Mouse (Mus musculus): ENCODE measurements at regions not wholly inside any gene's neighbourhood (a gene's known extent, or its start where the extent isn't known, plus 50 kb on each side); places are given as distances from the start of the nearest gene placed in this dataset.

DNA sequence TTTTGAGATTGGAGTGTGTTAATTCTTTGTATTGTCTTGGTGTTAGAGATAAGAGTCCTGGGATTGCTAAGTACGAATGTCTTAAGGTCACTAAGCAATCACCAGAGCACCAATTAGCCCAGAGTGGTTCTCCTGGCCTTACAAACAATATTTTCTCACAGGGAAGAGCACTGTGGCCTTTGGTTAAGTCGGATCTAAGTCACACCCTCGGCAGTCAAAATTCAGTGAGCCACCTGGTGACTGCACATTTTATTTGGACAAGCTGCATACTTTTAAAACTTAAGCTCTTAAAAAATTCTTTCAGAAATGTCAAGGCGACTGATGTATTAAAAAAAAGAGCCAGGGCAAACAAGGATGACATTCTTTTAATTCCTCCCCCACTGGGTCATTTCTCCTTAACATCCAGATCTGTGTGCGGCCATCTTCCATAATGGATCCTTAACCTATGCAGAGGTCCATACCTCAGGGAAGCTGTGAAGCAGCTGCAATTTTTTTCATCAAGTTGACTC, 60.9 kb upstream of the Foxa2 start:
- no peak for DNase-seq (ENCODE audit: low spot score)

DNA sequence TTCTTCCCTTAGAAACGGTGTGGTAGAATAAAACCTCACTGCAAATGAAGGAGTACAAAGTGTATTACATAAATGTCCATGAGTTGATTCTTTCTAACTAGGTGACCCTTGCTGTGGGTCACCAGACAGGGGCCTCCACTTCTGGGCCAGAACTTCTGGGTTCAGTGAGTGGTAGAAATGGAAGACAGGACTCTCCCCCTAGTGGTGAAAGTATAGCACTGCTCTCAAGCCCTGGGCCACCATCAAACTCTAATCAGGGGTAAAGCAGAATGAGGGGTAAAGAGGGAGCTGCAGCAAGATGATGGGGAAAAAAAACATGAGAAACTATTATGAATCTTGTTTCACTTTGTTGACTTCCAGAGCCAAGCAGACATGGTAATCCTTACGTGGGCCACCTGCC, 63.4 kb upstream of the Foxa2 start:
- DNase-seq (ENCODE audit: low spot score): peak; percentile 26

DNA sequence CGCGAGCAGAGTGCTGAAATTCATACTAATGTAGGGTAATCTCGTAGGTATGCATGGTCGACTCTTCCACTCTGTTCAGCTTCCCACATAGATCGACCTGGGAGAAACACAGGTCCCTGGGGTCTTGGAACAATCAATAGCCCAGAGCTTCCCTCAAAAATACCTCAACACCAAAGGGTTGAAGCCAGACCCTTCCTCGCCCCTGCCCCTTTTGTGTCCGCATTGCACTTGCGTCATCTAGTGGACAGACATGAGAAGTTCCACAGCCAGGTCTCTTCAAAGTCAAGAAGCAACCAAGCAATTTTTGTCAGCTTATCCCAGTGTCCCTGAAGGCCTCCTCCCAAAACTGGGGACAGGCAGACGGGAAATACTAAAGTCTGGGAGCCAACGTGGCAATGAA, 65.1 kb upstream of the Foxa2 start:
- peak; percentile 75 for DNase-seq (ENCODE audit: low spot score)

DNA sequence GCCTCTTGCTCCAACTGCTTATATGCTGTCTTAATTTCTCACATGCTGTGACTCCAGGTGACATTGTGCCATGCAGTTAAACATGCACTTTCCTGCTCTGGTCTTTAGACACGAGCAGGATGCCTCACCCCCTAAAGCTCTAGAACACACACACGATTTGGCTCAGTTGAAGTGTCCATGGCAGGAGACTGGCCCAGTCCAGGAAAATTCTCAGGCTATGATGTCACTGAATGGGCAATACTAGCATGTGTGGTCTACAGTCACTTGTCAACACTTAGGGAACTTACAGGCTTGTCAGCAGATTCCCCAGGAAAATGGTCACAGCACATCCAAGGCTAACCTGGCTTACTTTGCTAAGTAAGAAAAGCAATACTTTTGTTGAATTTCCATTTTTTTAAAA, 66.4 kb upstream of the Foxa2 start:
- DNase-seq (ENCODE audit: low spot score): no peak

DNA sequence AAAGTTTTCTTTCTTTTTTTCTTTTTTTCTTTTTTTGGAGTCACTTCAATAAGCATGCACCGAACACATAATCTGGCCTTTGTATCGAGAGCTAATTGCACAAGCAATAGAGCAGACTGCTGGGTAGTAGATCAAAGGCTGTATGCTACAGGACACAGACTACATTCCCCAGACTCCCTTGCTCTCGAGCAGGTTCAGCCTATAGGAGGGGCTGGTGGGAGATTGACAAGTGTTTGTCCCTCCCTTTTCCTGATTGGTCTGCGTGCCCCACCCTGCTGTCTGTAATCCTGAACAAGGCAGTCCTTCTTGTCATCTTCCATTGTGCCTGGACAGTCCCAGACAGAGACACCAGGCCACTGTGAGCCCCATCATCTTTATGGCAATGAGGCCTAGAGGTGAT, 67.8 kb upstream of the Foxa2 start:
- DNase-seq (ENCODE audit: low spot score): peak; percentile 62

DNA sequence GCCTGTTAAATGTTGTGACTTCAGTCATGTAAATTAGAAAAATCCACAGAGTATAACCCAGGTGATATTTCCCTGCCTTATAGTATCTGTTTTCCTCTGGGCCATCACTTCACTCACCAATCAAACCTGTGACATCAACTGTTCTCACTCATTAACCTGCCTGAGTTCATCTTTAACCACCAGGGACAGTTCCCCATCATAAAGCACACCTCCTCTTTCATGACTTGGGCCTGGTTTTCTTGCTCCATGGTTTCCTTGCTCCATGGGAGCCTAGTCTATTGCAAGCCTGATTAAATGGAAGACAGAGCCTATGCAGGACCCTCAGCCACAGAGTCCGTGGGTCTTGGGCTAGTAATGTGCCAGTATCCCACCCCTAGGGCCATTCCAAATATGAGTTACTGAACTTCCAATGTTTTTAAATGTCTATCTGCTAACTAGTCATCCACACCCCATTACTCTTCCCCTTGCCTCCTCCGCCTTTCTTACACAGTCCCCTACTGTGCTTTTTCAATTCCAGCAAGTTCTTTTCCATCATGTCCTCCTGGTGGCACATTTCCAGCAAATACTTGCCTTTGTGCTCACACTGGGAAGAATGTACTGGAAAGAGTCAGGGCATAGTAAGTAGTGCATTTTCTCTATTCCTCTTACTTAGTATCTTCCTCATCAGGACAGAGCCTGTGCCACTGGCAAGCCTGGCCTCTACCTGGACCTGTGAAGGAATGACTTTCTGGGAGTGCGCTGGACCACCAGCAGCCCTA, 69.4 kb upstream of the Foxa2 start:
- no peak for DNase-seq (ENCODE audit: low spot score)

DNA sequence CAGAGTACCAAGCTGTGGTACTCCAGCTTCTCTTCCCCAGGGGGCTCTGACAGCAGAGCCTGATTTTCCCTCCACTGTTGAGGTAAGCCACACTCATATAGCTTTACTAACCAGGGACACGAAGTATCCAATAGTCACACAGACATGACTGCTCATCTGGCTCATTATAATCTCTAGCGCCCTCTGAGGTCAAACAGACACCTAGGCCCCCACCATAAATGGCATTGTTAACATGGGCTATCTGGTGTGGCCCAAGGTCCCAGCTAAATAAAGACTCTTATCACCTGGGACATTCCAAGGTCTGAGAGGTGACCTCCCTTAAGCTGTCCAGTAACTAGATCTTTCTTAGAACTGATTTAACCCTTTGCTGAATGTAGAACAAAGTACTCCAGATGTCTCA, 70.7 kb upstream of the Foxa2 start:
- no peak for DNase-seq (ENCODE audit: low spot score)

DNA sequence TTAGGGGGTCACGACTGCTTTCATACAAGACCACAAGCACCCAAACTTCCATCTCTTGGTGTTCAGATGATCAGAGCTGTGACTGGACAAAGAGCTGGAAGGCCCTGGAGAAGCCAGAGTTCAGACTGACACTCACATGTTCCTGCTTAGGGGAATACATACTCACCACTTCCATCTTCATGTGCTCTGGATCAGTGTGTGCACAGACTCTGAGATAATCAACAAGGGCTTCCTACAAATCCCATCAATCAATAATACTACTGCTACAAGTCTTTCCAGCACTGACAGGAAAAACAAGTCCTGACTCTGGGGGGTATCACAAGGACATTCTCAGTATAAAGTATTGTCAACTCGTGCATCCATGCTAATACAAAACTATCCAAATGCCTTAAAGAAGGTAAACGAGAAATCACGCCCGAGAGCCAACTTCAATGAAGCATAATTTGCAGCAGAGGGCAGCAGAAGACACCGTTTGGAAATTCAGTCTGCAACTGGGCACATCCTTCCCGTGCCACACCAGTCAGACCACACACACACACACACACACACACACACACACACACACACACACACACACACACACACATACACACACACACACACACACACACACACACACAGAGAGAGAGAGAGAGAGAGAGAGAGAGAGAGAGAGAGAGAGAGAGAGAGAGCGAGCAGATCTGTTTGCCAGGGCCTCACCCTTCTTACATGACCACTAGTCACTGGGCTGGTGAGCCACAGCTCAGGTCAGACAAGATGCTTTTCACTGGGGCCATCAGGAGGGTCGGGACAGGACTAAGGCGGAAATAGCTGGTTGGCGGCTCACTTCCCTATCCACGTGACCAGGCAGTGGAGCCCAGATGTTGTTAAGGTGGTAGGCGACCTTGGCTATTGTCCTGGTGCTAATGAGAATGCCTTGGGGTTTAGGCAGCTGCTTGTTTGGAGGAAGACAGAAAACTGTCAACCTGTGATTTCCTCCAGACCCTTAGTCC, 75.4 kb upstream of the Foxa2 start:
- DNase-seq (ENCODE audit: low spot score): peak; percentile 66

DNA sequence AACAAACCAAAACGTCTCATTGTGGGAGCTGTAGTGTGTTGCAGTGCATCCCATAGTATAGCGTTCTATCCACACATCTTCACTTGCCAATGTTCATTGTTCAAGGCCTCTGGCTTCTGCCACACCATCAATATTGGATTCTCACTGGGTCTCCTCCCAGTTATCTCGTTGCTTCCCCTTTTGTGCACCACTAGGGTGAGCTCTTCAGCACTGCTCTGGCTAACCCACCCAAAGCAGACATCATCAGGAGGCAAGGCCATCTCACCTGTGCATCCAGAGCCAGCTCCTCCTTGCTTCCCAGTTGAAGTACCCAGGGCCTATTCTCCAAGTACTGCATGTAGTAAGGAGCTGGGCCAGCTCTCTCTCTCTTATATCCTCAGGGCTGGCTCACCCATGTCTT, 77.0 kb upstream of the Foxa2 start:
- DNase-seq (ENCODE audit: low spot score): peak; percentile 23

DNA sequence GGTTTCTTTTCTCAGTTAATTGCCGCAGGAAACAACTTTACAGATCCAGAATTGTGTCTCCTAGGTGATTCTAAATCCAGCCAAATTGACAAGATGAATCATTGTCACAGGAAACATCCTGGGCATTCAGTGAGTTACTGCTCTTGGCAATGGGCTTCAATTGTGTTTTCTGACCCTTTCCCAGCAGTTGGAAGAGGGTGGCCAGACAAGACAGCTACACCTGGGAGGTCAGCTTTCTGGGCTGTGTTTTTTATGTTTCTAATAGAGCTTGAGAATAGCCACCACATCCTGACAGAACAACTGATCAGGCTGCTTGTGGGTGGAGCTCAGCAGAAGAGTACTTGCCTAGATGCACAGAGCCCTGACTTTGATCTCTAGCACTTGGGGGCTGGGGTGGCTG, 87.0 kb upstream of the Foxa2 start:
- no peak for DNase-seq (ENCODE audit: low spot score)

DNA sequence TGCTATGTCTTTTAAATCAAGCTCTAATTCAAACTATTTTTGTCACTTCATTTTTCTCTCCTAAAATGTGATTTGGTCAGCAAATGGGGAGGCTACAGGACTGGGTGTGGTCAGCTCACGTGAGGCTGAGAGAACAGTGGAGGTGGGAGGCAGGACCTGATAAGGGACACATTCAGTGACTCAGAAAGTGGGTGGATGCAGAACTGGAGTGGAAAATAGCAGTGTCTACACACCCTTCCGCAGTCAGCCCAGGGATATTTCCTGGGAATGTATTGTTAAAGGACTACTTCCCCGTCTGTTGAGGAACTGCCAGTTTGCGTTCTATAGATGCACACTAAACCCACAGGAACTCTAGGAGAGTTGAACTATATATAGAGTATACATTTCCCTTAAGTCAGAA, 95.2 kb upstream of the Foxa2 start:
- no peak for DNase-seq (ENCODE audit: low spot score)

DNA sequence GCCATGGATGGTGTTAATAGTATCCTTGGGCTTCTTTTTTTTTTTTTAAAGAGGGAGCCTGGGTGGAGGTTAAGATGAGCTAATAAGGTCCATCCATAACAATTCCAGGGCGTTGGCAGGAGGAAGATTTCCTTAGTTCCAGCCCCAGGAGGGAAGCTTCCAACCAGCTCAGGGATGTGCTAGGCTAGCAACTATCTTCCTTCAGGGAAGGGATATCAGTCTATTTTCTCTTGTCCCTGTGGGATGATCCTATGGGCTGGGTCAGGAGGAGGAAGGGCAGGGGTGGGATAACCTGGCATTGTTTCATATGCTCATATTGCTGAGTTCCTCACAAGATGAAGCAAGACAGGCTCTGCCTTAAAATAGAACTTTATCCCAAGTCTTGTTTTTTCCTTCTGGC, 98.0 kb upstream of the Foxa2 start:
- no peak for DNase-seq (ENCODE audit: low spot score)

DNA sequence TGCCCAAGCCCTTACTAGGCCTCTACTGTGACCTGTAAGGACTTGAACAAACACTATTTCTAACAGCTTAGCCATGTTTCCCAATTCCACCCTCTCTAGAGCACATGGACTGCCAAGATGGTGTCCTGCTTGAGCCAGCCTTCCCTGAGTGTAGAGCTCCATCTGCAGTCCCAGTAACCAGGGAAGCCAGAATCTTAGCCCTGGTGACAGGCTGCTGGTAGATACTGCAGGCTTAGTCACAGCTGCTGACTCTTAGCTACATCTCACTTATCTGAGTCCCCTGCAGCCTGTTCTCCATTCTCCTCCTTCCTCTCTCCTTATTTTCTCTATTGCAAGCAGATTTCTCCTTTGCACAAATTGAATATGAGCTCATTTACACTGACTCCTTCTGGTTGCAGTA, 101.5 kb upstream of the Foxa2 start:
- no peak for DNase-seq (ENCODE audit: low spot score)

DNA sequence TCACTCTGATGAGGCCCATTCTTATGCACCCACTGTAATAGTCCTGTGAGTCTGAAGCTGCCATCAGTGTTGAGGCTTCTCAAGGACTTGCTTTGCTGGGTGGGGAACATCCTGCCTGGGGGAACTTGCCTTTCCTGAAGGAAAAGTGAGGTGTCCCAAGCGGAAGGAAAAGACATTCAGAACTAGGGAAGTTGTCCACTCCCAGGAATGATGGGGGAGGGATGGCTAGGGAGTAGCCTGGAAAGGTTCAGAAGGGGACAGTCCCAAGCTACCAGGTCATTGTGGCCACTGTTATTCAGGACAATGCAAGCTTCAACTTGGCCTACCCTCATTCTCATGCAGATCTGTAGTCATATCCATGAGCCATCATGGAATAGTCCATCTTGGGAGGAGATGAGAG, 102.7 kb upstream of the Foxa2 start:
- no peak for DNase-seq (ENCODE audit: low spot score)

DNA sequence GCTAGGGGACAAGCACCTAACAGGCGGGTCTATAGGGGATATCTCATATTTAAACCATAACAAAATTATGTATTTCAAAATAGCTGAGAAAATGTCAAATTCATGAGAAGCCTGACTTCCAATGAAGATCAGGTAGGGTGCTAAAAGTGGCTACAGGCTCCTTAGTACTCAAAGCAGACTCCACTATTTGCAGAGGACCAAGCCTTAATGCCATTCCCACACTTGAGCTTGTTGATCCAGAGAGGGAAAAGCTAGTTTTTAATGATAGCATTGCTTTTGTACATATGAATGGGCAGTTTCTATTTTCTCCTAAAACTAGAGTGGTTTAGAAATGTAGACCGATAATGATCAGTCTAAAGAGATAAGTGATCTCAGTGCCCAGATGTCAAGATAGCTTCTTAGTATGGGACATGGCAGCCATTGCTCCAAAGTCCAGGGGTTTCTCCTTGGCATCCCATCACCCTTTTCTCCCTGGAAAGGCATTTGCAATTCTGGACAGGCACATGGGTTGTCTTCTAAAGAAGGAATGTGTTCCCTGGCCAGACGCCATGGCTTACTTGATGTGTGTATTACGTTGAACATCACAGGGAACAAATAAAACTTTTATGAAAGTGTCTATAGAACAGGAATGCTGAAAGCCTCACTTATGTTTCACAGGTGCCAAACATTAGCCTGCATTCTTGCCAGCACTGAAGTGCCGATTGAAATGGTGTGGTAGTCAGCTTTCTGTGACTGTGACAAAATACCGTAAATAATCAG, 106.9 kb upstream of the Foxa2 start:
- no peak for DNase-seq (ENCODE audit: low spot score)

DNA sequence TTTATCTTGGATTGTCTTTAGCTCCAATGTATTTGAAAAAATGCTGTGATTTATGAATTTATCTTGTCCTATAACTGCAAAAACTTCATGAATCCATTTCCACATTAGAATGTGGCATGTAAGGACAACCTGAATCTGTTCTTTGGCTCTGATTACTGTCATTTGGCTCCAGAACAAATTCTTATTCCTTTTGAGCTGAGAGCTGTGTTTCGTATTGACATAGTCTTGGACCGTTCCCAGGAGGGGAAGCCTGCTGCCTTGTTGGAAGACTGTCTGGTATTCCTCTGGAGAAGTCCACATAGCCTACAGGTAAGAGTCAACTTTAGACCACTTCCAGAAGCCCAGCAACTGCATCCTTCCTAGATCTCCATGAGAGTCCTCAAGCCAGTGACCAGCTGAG, 109.4 kb upstream of the Foxa2 start:
- DNase-seq (ENCODE audit: low spot score): peak; percentile 2

DNA sequence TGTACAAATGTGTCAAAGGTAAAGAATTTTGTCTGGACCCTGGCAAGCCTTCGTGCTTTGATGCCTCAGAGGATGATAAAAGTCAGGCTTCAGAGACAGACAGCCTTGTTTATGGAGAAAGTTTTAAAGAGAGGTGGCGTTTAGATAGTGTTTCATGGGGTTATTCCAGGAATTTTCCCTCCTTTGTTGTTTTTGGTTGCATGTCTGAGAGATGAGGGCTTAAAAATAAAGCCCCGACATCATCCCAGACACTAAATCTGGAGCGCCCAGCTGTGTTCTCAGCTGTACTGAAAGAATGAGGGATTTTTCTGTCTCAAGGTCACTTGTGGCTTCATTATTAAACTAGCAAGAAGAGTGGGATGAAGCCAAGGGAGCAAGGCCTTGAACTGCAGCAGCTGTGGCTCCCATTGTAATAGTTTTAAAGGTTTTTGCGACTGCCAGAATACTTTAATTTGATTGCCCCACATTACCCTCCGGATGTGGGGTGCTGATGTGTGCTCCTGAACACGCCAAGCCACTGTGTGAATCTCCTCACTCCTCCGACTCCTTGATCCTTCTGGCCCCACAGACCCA, 112.3 kb upstream of the Foxa2 start:
- peak; percentile 3 for DNase-seq (ENCODE audit: low spot score)

DNA sequence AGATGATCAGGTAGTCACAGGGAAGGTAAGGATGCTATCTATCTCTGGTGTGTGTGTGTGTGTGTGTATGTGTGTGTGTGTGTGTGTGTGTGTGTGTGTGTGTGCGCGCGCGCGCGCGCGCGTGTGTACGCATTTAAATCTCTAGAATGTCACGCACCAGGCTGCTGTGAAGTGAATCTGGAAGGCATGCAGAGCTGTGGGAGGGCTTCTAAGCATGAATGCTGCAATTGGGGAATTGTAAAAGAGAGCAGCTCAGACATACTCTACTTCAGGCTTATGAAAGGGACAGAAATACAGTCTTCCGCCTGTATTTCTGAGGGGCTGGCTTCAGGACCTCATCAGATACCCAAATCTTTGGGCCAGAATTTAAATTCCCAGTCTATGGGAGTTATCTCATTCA, 114.2 kb upstream of the Foxa2 start:
- DNase-seq (ENCODE audit: low spot score): no peak

DNA sequence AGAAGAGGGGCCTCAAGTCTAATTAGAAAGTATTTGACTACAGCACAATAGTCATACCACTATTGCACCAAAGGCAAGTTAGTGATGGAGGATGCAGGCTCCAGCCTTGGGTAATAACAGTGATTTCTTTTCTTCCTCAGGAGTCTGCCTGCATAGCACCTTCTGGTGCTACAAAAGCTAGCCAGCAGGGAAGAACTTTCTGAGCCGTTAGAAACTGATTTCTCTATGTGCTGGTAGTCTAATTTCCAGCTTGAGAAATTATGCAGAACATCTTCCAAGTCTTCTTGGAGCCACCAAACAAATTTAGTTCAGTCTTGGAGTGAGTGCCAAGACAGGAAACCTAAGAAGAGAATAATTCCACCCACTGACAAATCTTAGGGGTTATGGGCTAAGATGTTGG, 115.2 kb upstream of the Foxa2 start:
- DNase-seq (ENCODE audit: low spot score): peak; percentile 2

DNA sequence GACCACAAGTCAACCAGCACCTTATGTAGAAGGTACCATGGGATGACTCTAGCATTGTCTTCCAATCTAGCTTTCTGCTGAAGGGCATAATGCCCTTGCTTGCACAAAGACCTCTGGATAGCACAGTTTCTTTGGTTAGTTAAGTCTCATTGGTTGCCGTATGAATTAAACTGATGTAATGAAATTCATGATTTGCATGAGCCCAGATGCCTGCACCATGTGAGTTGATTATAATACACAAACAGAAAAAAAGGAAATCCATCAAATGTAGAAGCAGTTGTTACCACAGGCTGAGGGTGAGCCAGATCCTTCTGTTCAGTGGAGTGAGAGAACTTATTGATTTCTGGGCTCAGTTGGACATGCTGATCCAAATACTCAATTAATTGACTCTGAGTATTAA, 115.8 kb upstream of the Foxa2 start:
- no peak for DNase-seq (ENCODE audit: low spot score)

DNA sequence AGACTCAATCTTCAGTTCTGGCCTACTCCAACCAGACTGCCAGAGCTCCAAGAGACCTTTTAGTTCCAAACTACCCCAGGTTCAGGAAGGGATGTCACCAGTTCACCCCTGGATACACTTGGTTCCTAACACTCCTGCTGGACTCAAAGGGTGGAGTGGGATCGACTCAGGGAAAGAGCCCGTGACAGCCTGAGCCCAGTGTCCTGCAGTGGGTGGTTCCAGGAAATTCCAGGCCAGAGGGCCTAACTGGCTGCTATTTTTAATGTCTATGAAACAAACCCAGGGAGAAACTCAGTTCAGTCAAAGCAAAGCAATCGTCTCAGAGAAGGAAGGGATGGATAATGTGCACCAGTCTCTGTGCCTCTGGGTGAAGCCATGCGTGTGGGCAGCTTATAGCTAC, 124.3 kb upstream of the Foxa2 start:
- no peak for DNase-seq (ENCODE audit: low spot score)

DNA sequence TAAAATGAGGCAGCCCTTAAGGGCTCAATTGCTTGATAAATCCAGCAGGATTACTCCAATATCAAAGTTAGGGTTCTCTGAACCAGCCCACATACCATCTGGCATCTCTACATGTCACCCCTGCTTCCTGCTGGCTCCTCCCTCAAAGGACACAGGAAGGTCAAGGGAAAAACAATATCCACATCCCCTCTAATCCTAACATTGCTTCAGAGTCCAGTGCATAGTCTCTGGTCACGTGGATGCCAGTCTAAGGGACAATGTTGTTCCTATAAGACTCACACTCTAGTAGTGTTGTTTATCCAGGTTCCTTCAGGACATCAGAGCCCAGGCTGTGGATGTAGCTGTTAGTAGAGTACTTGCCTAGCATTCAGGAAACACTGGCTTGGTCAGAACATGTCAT, 124.9 kb upstream of the Foxa2 start:
- DNase-seq (ENCODE audit: low spot score): no peak

Measured in embryo, embryonic 10 days (tissue).